Mouse (Mus musculus) CH12.LX (cell line): ENCODE measurements around the gene Usp6nl. TPM values are rescaled to one million over a fixed set of nuclear protein-coding genes. Genes with fewer than 3 reads are reported as not detected.

Experiments
- DNase-seq: peaks from one replicate; pipeline ENCODE4 v3.0.0-alpha.2; 2013; ENCODE audit errors: extremely low read depth
- H3K27ac ChIP-seq: 2 replicates; pipeline ENCODE4 v1.5.1; 2012; ENCODE audit warnings: low read depth, mild to moderate bottlenecking, control low read depth, moderate library complexity; ENCODE audit not compliant: insufficient read depth
- H3K27me3 ChIP-seq: replicated peaks from 2 replicates; pipeline ENCODE3; 2012; ENCODE audit warnings: inconsistent platforms
- H3K36me3 ChIP-seq, 2 experiments: replicated peaks in 1 of 2; 2 replicates each; pipeline versions ENCODE3 to v1.6.1; 2012; ENCODE audit warnings: inconsistent platforms in 1 of 2, low read length in 1 of 2, mild to moderate bottlenecking in 1 of 2, mixed read lengths in 1 of 2, moderate library complexity in 1 of 2; ENCODE audit not compliant: control insufficient read depth in 1 of 2, insufficient read depth in 1 of 2
- H3K4me1 ChIP-seq, 2 experiments: 2 replicates each; pipeline ENCODE4 v1.6.1; 2012; ENCODE audit warnings: inconsistent platforms in 1 of 2, moderate library complexity in 1 of 2; ENCODE audit not compliant: insufficient read depth in 2 of 2, control insufficient read depth in 1 of 2
- H3K4me2 ChIP-seq: 2 replicates; pipeline ENCODE4 v1.6.1; 2012; ENCODE audit warnings: low read depth, mild to moderate bottlenecking, control low read depth; ENCODE audit not compliant: poor library complexity, insufficient read depth, severe bottlenecking
- H3K4me3 ChIP-seq, 3 experiments: fragments of 150-350 bp in 1 of 3; sonication (generic) in 1 of 3; replicated peaks in 1 of 3; 2 replicates each; pipeline versions ENCODE3 to v1.5.1; 2011 to 2012; ENCODE audit warnings: low read depth in 2 of 3, low read length in 2 of 3, mild to moderate bottlenecking in 2 of 3, moderate library complexity in 2 of 3, control low read depth in 1 of 3, improper control_type of control experiment in 1 of 3, inconsistent platforms in 1 of 3, mixed read lengths in 1 of 3; ENCODE audit not compliant: poor library complexity in 1 of 3
- H3K79me2 ChIP-seq: replicated peaks from 2 replicates; pipeline ENCODE4 v1.6.1; 2012; ENCODE audit warnings: mild to moderate bottlenecking, moderate library complexity; ENCODE audit not compliant: control insufficient read depth, poor library complexity, insufficient read depth, severe bottlenecking; ENCODE audit errors: extremely low read depth
- H3K9ac ChIP-seq: 2 replicates; pipeline ENCODE4 v1.6.1; 2012; ENCODE audit warnings: low read depth, mild to moderate bottlenecking, control low read depth, moderate library complexity; ENCODE audit not compliant: insufficient read depth
- H3K9me3 ChIP-seq: replicated peaks from 2 replicates; pipeline ENCODE3; 2012; ENCODE audit warnings: low read length, inconsistent platforms, mixed read lengths
- BHLHE40 ChIP-seq: IDR thresholded peaks from 2 replicates; pipeline ENCODE4 v1.6.1; 2011; ENCODE audit warnings: mild to moderate bottlenecking, low read depth, low read length, improper control_type of control experiment
- EP300 ChIP-seq: IDR thresholded peaks from 2 replicates; pipeline ENCODE4 v1.6.1; 2011; ENCODE audit warnings: low read length, improper control_type of control experiment
- HCFC1 ChIP-seq: IDR thresholded peaks from 2 replicates; pipeline ENCODE4 v1.6.1; 2012; ENCODE audit warnings: low read depth, mild to moderate bottlenecking, inconsistent platforms, low read length, improper control_type of control experiment
- IRF4 ChIP-seq: IDR thresholded peaks from 2 replicates; pipeline ENCODE4 v1.6.1; 2014; ENCODE audit warnings: low read depth, mild to moderate bottlenecking, inconsistent platforms, low read length, improper control_type of control experiment
- JUN ChIP-seq: IDR thresholded peaks from 2 replicates; pipeline ENCODE4 v1.6.1; 2011; ENCODE audit warnings: low read depth, mild to moderate bottlenecking, low read length, improper control_type of control experiment, moderate library complexity; ENCODE audit not compliant: insufficient read depth
- KAT2A ChIP-seq: IDR thresholded peaks from 2 replicates; pipeline ENCODE4 v1.6.1; 2012; ENCODE audit warnings: low read length, improper control_type of control experiment, inconsistent platforms; ENCODE audit not compliant: insufficient replicate concordance
- MAZ ChIP-seq: IDR thresholded peaks from 2 replicates; pipeline ENCODE4 v1.6.1; 2012; ENCODE audit warnings: low read depth, mild to moderate bottlenecking, inconsistent platforms, low read length, improper control_type of control experiment, moderate library complexity
- MEF2A ChIP-seq: IDR thresholded peaks from 2 replicates; pipeline ENCODE4 v1.6.1; 2014; ENCODE audit warnings: low read depth, mild to moderate bottlenecking, inconsistent platforms, low read length, improper control_type of control experiment, borderline replicate concordance
- MYC ChIP-seq: IDR thresholded peaks from 2 replicates; pipeline ENCODE4 v1.6.1; 2011; ENCODE audit warnings: low read depth, mild to moderate bottlenecking, improper control_type of control experiment, low read length
- NELFE ChIP-seq: IDR thresholded peaks from 2 replicates; pipeline ENCODE4 v1.6.1; 2011; ENCODE audit warnings: low read depth, low read length, improper control_type of control experiment
- RAD21 ChIP-seq: IDR thresholded peaks from 2 replicates; pipeline ENCODE4 v1.6.1; 2011; ENCODE audit warnings: low read depth, mild to moderate bottlenecking, low read length, improper control_type of control experiment, moderate library complexity
- SIN3A ChIP-seq: IDR thresholded peaks from 2 replicates; pipeline ENCODE4 v1.6.1; 2012; ENCODE audit warnings: low read length, improper control_type of control experiment, inconsistent platforms
- SMC3 ChIP-seq: IDR thresholded peaks from 2 replicates; pipeline ENCODE4 v1.6.1; 2011; ENCODE audit warnings: low read depth, low read length, improper control_type of control experiment
- TCF12 ChIP-seq: IDR thresholded peaks from 2 replicates; pipeline ENCODE4 v1.6.1; 2014; ENCODE audit warnings: low read depth, mild to moderate bottlenecking, inconsistent platforms, low read length, improper control_type of control experiment
- UBTF ChIP-seq: IDR thresholded peaks from 2 replicates; pipeline ENCODE4 v1.6.1; 2012; ENCODE audit warnings: low read depth, mild to moderate bottlenecking, inconsistent platforms, low read length, improper control_type of control experiment, moderate library complexity
- ZC3H11A ChIP-seq: IDR thresholded peaks from 2 replicates; pipeline ENCODE4 v1.6.1; 2012; ENCODE audit warnings: low read depth, mild to moderate bottlenecking, inconsistent platforms, low read length, improper control_type of control experiment
- ZKSCAN1 ChIP-seq: IDR thresholded peaks from 2 replicates; pipeline ENCODE4 v1.6.1; 2012; ENCODE audit warnings: low read depth, inconsistent platforms, low read length, improper control_type of control experiment, borderline replicate concordance
- ZNF384 ChIP-seq: IDR thresholded peaks from 2 replicates; pipeline ENCODE4 v1.6.1; 2012; ENCODE audit warnings: low read depth, low read length, improper control_type of control experiment, inconsistent platforms
- dilution Hi-C: fragments of 300-500 bp; cut with MboI; formaldehyde crosslinking; loops from 2 replicates; pipeline ENCODE4 v1.14.3; 2020; ENCODE audit warnings: low sequenced_read_pairs; ENCODE audit not compliant: extremely low pct_unique_long_range_greater_than_20kb, extremely low pct_ligation_motif_present
- in situ Hi-C: fragments of 300-500 bp; cut with MboI; formaldehyde crosslinking; loops from 3 replicates; pipeline ENCODE4 v1.14.3; 2019; ENCODE audit warnings: low sequenced_read_pairs, low pct_ligation_motif_present, low pct_unique_long_range_greater_than_20kb, mixed read lengths
- polyA plus RNA-seq: library from polyadenylated mRNA; unstranded; fragments of >175 nt; gene quantifications from 2 replicates; pipeline ENCODE4 v1.2.1, GENCODE M21; 2012; ENCODE audit warnings: low read depth; ENCODE audit not compliant: insufficient read length
- total RNA-seq, 2 experiments: library from RNA; depleted of rRNA; stranded (reverse); fragments of 300-350 nt in 1 of 2; fragments of >200 nt in 1 of 2; gene quantifications; 2 replicates each; pipeline ENCODE4 v1.2.3; 2012 to 2014

Usp6nl gene
- total and polyA plus RNA-seq, 3 experiments = 4.1 to 12.1 (median 4.6) TPM

GRCm38 (mm10) chr2:6352541-6352971 is 30.1 kb downstream of the Usp6nl start:
- Histone ChIP-seq H3K27ac (peak overlapping the region; percentile 65), H3K9me3 (no peaks in the 10 kb centered on the region), H3K4me3 (peak overlapping the region; percentile 10 to 64 (median 40)), H3K79me2 (peaks cover 2% of the 10 kb centered on the region; the same call in 1 of the 2 replicates), H3K4me2 (peak overlapping the region; percentile 96), H3K36me3 (peaks cover 0 to 5% of the 10 kb centered on the region in 2 experiments), H3K9ac (peak overlapping the region; percentile 45), H3K27me3 (no peaks in the 10 kb centered on the region), H3K4me1 (peaks cover 11 to 62% of the 10 kb centered on the region in 2 experiments)
- dilution Hi-C loops = no loop called here
- TF ChIP-seq RAD21 (no peak), ZNF384 (no peak)
- no peak for DNase-seq
- in situ Hi-C loops = no loop called here

GRCm38 (mm10) chr2:6353060-6353459 is 30.6 kb downstream of the Usp6nl start:
- dilution Hi-C loops = no loop called here

GRCm38 (mm10) chr2:6357306-6357705 is 34.8 kb downstream of the Usp6nl start:
- Histone ChIP-seq H3K27me3 (no peaks in the 10 kb centered on the region), H3K79me2 (0 out of 2 replicates have a peak, but pooled peaks cover 2% of the 10 kb centered on the region), H3K9me3 (no peaks in the 10 kb centered on the region), H3K4me1 (peaks cover 12 to 56% of the 10 kb centered on the region in 2 experiments), H3K9ac (no peak overlapping the region), H3K4me2 (no peak overlapping the region), H3K36me3 (peaks cover 0 to 5% of the 10 kb centered on the region in 2 experiments), H3K27ac (no peak overlapping the region), H3K4me3 (no peak overlapping the region)
- dilution Hi-C loops = no loop called here
- DNase-seq = no peak
- in situ Hi-C loops = no loop called here
- TF ChIP-seq MYC = no peak
- no peak for TF ChIP-seq UBTF
- no peak for TF ChIP-seq TCF12
- no peak for TF ChIP-seq BHLHE40
- no peak for TF ChIP-seq MAZ
- TF ChIP-seq HCFC1 = no peak
- no peak for TF ChIP-seq ZC3H11A
- no peak for TF ChIP-seq ZKSCAN1
- no peak for TF ChIP-seq EP300
- TF ChIP-seq SMC3 = no peak
- TF ChIP-seq NELFE = no peak

More at GRCm38 (mm10) chr2:6353060-6353459, 30.6 kb downstream of the Usp6nl start:
- H3K27me3 ChIP-seq = no peaks in the 10 kb centered on the region
- H3K79me2 ChIP-seq = peaks cover 2% of the 10 kb centered on the region; the same call in 1 of the 2 replicates
- H3K36me3 ChIP-seq = peaks cover 0 to 5% of the 10 kb centered on the region in 2 experiments
- H3K9me3 ChIP-seq = no peaks in the 10 kb centered on the region
- H3K9ac ChIP-seq = peak overlapping the region; percentile 45
- TF ChIP-seq MEF2A = no peak
- TF ChIP-seq SIN3A = no peak
- TF ChIP-seq JUN = no peak
- no peak for TF ChIP-seq ZC3H11A
- TF ChIP-seq RAD21 = no peak
- no peak for TF ChIP-seq IRF4
- no peak for TF ChIP-seq KAT2A
- TF ChIP-seq, all 38 proteins: peak for 0
- DNase-seq = no peak
- H3K4me2 ChIP-seq = peak overlapping the region; percentile 96
- in situ Hi-C loops = no loop called here
- peaks cover 11 to 62% of the 10 kb centered on the region in 2 experiments for H3K4me1 ChIP-seq
- peak overlapping the region; percentile 65 for H3K27ac ChIP-seq
- H3K4me3 ChIP-seq = peak overlapping the region in 2 of 3 experiments; percentile 40 to 64
